Mouse (Mus musculus) embryo, embryonic 11 days (tissue): Measurements from ENCODE around the gene Ttc21a.

ENCODE experiments used
- DNase-seq: peaks from one replicate; pipeline ENCODE4 v3.0.0-alpha.2; 2015

Gene Ttc21a

DNA sequence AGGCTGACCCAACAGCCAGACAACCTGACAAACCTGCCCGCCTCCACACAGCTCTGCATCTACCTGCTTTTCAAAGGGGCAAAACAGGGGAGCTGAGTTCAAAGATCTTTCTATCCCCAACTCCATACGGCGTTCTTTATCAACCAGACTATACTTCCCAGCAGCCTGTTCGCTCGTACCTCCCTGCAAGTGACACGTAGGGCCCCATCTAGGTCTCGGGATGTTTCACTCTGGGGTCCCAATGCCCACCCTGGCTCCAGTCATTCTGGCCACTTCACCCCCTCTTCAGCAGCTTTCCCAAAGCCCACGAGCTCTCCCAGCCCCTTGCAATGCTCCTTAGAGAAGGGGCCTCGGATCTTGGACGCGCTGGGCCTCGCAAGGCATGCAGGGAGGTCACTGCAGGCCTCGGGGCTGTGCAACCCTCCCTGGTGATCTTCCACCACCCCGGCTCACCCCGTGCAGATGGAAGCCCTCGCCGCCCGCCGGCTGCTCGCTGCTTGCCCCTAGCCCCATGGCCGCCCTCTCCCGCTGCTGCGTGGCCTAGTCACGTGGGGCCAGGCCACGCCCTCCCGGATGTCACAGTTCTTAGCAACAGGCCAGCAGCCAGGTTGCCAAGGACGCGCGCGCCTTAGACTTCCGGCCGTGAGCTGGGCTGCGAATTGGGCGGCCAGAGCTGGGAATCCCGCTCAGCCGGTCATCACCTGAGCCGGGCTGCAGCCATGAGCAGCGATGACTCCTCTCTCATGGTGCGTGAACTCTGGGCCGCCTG, at the start of gene Ttc21a, which contains the start of gene Gorasp1:
Gene Ttc21a, plus strand, starts transcription at position 602 of the 769 bp plus-strand sequence.
Gene Gorasp1, minus strand, starts transcription at position 561 of the 769 bp plus-strand sequence.
- peak; percentile 98 for DNase-seq

DNA sequence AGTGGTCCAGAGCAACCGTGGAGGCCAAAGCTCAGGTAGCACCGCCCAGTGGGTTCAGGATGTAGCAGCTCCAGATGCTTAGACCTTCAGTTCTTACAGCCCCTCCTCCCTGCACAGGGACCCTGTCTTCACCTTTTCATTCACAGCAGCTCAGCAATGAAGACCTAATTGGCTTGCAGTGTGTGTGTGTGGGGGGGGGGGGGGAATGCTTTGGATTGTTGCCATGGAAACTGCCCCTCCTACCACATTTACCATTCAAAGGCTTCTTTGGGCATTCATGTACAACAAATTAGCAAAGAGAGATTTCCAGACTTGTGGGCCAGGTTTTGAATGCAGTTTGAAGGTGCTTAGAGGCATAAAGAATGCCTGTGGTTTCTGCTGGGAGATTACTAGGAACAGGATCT, 48.6 kb upstream of the Ttc21a start:
- peak; percentile 39 for DNase-seq

DNA sequence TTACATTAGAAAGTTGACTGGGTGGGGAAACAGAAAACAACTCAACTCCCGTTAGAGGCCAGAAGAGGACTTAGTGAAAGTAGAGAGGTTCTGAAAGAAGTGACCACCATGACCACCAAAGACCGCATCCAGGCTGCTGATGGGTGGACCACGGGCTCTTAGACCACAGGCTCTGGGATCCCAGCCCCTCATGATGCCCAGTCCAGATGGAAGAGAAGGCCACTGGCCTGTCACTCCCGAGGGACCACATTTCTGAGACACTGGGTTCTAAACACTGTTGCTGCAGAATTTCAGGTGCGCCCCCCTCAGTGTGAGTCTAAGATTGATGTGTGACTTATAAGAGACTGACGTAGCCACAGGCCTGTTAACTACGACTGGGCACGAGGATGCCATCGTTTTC, 48.0 kb upstream of the Ttc21a start:
- peak; percentile 7 for DNase-seq

DNA sequence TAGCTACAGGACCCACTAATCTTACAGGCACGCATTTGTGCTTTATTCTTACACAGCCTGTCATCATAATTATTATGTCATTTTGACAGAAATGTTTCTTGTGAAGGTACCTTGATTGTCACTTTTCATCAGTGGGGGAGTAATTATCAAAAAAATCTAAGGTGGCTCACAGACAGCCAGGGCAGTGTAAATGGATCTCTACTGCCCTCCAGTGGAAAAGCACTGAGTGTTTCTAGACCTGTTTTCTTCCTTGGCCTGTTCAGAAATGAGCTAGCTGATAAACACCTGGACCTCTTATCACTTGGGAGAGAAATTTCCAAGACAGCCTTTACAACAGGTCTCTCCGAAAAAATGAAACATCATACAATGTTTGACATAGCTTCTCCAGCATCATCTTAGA, 46.7 kb upstream of the Ttc21a start:
- DNase-seq: peak; percentile 46

DNA sequence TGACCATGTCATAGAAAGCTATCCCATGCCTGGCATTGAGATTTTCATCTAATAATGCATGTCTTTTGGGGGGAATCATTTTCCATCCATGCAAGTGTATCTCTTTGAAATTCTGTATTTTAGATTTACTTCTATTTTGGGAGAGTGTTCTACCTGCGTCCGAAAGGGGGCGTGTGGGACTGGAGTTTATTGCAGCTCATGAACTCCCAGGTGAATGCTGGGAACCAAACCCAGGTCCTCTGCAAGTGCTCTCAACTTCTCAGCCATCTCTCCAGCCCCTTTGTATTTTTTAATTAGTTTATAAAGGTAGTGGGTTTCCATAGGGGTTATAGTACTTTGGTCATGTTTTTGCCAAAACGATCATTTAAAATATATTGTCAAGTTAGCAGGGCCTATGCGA, 43.5 kb upstream of the Ttc21a start:
- no peak for DNase-seq

DNA sequence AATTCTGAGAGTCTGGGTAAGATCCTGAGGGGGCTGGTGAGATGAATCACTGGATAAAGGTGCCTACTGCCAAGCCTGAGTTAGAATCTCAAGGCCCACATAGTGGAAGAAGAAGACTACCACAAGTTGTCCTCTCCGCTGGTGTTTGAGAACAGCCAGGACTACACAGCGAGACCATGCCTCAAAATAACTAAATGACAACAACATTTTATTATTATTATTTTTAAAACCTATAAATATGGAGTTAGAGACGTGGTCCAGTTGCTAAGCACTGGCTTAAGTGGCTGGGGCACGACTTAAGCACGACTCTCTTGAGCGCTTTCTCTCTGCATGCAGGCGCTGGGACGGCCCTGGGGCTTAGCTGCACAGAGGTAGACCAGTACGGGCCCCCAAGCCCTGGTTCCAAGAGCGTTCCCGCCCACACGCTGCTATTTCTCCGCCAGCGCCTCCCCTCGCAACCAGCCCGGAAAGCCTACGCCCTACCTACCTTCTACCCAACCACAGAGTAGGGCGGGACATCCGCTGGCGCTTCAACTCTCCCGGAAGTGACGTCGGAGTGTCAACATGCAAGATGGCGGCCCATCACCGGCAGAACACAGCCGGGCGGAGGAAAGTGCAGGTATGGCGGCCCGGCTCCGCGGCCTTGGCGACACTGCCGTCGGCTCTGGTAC, 42.9 kb upstream of the Ttc21a start, which contains the start of gene Wdr48:
Gene Wdr48, plus strand, starts transcription at position 540 of the 671 bp plus-strand sequence.
- peak; percentile 100 for DNase-seq

DNA sequence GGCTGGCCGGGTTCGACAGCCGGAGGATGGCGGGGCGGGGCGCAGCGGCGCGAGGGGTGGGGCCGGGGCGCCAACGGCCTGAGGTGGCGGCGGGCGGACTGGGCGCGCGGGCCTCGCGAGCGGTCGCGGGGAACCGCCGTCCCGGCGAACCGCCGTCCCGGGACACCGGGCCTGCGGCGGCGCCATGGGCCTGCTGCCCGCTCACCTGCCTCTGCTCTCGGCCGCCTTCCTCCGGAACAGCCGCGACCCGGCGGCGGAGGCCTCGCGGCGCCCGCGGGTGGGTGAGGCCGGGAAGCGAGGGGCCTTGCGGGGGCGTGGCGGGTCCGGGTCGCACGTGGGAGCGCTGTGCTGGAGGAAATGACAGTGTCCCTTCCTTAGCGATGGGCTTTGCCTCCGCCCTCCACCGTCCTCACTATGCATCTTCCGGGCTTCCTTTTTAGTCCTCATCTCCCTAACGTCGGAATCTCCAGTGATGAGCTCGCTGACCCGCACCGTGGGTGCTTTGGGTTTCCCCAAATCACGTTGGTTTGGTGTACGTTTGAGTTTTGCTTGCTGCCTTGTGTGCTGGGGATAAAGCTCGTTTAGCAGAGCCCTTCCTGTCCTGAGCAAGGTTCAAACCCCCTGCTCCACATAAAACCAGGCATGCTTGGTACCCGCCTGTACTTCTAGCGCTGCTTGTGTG, 42.2 kb upstream of the Ttc21a start:
- peak; percentile 36 for DNase-seq

DNA sequence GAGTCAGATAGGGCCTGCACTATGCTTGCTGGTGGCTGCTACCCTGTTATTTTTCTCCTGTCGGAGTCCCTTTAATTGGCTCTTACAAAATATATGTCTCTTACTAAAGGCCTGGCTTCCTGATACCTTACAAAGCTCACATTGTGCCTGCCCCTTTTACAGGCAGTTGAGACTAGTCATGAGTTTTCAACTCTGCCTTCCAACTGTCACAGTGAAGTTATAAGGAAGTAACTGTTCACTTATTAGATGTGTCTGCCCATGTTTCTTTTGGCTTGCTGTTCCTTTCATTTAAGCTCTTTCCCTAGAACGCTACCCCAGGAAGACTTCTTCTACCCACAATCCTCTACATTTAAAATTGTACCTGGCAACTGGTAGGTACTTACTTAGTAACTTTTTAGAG, 38.0 kb upstream of the Ttc21a start:
- DNase-seq: no peak

DNA sequence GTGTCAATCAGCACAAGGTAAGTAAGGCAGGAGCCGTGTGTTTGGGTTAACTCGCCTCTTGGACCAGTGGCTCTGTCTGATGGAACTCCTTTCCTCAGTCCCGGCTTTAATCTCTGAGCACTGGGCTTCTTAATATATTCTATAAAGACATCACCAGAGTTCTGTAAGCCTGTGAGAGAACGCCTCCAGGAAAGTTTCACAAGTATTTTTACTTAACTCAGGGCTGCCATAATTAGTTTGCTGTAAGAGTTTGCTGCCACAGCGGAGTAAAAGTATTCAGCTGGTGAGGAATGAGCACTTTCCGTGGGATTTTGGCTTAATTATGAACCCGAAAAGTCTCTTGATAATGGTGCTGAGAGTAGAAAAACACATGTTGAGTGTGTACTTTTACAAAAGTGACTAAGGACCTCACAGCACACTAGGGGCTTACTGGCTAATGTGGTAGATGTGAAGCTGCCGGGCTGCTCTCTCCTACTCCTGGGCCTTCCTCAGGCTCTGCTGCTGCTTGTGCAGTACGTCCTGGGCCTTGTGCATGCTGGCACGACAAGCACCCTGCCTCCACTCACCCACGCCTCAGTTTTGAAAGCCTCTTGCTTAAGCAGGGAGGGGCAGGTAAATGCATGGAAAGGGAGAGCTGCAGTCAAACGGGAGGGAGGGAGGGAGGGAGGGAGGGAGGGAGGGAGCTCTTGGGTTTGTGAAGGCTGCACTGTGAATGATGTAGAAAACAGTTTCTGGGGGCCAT, 34.8 kb upstream of the Ttc21a start:
- DNase-seq: no peak

DNA sequence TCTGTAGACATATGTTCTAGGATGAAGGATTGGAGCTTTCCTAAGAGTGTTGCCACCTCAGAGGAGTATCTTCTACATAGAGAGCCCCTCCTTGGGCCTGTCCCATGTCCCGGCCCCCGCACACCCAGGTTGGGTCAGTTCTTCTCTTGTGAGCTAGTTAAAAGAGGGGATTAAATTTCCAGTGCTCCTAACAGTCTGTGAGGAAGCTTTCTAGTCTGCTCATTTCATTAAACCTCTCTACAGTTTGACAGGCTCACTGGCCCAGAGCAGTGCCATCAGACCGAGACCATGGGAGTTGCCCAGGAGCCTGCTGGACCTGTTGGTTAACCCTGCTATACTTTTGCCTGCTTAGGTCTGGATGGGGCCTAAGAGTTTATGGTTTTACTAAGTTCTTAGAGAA, 28.7 kb upstream of the Ttc21a start:
- DNase-seq: no peak

DNA sequence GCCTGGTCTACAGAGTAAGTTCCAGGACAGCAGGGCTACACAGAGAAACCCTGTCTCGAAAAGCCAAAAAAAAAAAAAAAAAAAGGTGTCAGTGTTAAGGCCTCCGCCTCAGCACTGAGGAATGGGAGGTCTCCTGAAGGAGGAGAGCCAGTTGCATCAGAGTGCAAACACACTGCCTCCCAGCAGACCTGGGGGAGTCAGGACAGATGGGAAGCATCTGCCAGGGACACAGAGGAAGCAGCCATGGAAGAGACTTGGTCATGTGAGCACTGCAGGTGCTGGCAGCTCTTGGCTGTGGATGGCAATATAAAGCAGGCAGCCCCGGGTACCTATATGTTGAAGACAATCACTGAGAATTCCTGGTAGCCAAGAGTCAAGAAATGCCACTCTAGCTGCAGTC, 27.5 kb upstream of the Ttc21a start:
- no peak for DNase-seq

DNA sequence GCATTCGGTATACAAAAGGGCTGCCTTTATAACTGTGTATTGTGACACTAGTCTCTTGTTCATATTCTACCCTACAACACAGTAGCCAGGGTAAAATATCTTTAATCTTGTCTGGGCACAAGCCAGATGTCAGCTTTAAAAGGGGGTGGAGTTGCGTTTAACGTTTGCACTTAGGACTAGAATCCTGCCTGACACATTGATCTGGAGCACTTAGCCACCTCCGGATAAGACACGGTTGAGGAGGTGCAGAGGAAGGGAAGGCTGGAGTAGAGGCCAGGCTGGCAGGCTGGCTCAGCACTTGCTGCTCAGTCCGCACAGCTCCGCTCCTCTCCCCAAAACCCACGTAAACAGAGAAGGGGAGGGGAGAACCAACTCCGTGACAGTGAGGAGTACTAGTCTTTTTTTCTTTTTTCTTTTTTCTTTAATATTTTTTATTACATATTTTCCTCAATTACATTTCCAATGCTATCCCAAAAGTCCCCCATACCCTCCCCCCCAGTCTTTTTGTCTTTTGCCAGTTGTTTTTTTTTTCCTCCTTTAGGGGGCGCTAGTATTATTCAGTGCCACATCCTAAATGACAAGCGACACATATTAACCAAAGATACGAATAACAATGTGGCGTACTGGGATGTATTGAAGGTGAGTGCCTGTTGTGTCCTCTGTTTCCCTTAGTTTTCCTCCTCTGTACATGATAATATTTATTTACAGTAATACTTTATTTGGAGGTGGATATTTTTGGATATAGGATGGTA, 24.1 kb upstream of the Ttc21a start:
- DNase-seq: peak; percentile 23

DNA sequence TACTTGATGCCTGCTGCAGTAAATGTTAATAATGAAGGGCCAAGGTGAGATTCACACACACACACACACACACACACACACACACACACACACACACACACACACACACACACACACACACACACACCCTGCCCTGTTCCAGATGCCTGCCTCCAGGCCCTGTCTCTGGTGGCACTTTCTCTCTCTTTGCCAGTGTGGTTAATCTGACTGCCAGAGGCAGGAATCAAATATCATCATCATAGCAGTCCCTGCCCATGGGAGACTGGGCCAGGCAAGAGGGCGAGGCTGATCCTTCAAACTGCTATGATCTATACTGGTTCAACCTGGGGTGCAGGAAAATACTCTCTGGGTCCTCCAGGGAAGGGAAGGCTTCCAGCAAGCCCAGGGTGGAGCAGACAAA, 17.5 kb upstream of the Ttc21a start:
- no peak for DNase-seq

DNA sequence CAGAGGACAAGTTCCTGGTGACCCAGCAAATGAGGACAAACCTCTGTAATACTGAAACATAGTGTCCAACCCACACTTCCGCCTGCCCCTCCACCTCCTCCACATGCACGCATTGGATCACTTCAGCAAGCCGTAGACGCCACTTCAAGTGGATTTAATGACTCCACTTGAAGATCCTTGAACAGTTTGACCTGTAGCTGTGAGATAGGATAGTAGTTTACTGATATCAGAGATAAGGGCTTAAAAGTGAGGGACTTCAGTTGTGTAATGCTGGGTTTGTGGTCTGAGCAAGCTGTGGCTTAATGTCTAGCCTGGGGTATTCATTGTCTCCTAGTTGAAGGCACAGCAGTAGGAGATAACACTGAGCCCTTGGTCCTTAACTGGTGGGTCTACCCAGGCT, 13.9 kb upstream of the Ttc21a start:
- no peak for DNase-seq

DNA sequence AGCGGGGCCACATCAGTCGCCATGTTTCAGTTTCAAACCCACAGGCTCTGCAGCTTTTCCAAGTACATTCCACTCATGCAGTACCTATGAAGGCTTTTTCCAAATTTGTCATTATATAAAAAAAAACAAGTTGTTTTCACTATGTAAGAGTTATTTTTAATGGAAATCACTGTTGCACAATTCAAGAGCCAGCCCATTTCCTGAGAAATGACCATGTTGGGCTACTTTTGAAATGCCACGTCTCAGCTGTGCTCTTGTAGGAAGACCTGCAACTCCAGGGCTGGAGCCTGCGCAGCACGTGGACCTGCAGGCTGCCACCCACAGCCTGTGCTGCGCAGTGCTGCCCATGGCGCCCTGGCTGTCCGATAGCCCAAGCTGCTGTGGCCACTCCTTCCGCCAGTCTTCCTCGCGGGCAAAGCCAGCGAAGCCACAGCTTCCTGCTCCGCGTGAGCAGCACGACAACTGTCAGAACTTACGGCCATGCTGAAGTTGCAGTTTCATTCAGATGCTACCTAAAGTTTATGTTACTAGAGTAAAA, 12.2 kb upstream of the Ttc21a start:
- no peak for DNase-seq

DNA sequence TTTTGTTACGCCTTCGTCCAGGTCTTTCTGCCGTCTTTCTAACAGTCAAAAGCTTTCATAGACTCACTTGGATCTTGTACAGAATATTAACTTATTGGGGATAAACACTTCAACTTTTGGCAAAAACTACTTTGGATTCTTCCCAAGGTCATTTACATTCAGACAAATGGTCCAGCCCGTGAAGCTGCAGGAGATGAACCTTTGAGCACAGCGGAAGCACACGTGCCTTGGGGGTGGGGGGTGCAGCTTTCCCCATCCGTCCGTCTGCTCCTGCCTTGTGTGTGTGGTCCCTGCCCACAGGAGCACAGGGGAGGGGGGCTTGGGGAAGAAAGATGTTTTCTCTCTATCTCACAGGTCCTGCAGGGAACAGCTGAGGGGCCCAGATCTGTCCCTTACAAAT, 11.7 kb upstream of the Ttc21a start:
- no peak for DNase-seq

DNA sequence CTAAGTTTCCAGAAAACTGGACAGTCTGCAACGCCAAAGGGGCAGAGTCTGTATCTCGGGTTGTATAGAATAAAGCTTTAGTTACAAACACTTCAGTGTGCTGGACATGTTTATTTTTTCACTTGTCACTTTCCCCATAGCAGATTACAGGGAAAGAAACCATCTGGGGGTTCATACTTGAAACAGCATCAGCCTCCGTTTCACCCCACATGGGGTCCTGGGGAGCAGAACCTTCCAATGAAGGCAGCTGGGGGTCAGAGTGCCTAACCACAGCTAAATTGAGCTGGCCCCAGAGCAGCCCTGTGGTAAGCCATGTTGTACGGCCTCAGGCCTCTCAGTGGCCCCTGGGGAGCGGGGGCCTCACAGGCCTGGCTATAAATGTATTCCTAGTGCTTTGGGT, 10.9 kb upstream of the Ttc21a start:
- no peak for DNase-seq

DNA sequence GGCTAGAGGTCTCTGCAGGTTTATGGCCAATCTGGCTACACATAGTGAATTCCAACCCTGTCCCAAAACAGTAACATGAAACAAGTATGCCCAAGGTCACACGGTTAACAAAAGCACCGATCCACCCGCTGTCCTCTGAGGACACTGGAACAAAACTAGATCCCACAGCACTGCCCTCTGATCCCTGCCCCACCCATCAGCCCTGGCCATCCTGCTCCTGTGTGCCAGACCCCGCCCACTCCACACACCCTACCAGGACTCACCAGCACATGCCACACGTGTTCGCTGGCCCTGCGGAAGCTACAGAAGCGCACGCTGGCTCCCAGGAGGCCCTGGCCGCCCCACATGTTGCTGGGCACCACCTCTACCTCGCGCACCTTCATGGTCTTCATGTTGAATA, 5.0 kb upstream of the Ttc21a start:
- no peak for DNase-seq

DNA sequence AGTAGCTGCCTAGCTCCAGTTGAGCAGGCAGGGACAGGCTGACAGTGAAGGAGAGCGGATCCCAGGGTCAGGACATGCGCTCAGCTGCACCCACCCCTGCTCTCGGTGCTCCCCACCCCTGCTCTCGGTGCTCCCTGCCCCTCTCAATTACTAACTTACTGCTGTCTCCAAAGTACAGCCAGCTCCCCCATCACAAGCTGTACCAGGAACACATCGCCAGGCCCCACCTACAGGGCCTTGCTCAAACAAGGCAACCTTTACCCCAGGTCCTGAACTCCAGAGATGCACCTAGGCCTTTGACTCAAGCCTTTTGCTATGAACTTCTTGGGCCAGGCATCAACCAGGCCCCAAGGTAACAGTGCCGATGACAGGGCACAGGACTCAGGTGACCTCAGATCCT, 3.7 kb upstream of the Ttc21a start:
- DNase-seq: no peak

DNA sequence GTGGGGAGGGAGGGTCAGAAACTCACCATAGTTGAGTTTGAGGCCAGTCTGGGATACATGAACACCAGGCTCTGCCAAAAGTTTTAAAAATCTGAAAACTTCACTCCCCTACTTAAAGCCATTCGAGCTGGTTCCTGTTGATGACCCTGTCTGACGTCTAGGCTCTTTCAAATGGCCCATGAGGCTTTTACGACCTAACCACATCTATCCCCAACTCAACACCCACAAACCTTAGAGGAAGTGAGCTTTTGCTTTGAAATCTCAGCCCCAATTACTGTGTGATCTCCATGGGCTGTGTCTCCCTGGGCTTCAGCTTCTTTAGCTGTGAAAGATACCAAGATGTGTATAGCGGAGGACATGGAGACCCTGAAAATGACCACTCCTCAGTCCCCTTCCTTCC, 1.1 kb downstream of the Ttc21a start:
- no peak for DNase-seq

DNA sequence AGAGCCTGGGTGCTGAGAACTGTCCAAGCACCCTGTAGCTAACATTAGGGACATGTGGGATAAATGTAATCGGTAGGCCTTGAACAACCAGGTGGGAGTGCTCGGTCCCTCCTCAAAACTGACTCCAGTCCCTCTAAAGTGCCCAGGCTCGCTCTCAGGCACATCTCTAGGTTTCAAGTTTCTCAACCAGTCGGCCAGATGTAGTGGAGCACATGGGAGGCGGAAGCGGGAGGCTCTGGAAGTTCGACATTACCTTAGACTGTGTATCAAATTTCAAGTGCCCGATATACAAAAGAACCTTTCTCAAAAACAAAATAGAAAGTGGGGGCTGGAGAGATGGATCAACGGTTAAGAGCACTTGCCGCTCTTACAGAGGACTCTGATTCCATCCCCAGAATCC, 2.2 kb downstream of the Ttc21a start:
- DNase-seq: peak; percentile 20

DNA sequence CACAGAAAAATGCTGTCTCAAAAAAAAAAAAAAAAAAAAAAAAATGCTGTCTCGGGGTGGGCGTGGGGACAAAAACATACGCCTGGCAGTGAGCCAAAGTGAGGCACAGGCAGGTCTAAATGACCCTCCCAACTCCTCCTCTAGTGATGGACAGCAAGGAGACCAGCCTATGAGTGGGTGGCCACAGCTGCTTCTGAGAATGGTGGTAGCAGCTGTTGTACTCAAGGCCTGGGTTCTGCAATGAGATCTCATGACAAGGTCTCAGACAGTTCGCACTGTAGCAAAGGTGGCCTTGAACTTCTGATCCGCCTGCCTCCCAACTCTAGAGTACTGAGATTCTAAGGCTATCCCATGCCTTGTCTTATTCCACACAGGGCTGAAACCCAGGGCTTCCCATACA, 4.0 kb downstream of the Ttc21a start:
- DNase-seq: no peak
